Mouse (Mus musculus): ENCODE data around the gene Gm13694.
A peak's percentile ranks its signal among the peaks of the same experiment; 100 is the strongest.
"Not testable (repeated sequence)": the region's sequence is repeated elsewhere in the genome, so short reads cannot be mapped to it uniquely, and the experiment has no call there.

Gm13694 gene

DNA sequence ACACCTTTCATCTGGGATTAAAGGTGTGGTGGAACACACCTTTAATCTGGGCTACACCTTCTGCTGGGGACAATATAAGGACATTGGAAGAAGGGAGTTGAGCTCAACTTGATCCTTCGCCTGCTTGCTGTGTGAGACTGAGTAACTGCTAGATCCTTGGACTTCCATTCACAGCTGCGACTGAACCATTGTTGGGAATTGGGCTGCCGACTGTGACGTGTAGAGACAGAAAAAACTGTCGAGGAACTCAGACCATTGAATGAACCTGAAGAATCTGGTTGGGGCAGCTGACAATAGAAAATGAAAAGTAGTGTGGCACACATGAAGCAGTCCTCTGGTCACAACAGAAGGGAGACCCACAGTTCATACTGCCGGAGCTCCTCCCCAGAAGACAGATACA is at the start of gene Gm13694:
Gm13694 (plus strand) TSS at position 301 of the 400 bp plus-strand sequence.
- not testable (repeated sequence) for DNase-seq (ENCODE audit: low spot score)

DNA sequence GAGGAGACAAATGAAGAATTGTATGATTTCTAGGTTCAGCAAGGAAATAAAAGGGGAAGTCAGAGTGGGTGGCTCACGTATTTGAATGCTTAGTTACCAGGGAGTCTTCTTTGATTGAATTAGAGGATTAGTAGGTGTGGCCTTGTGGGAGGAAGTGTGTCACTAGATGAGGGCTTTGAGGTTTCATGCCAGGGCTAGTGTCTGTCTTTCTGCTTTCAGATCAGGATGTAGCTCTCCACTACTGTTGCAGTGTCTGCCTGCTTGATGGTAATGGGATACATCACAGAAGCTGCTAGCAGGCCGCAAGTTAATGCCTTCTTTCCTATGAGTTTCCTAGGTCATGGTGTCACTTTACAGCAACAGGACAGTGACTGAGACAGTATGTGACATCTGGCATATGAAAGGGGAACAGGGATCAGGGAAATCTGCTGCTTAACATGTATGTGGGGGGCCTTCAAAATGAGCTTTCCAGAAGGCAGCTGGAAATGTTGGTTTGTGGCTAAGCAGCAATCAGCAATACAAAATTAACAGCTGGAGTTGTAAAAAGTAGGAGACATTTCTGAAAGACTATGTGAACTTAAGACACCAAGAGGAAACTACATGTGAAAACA is 49.1 kb upstream of the Gm13694 start:
- DNase-seq (ENCODE audit: low spot score): no peak

DNA sequence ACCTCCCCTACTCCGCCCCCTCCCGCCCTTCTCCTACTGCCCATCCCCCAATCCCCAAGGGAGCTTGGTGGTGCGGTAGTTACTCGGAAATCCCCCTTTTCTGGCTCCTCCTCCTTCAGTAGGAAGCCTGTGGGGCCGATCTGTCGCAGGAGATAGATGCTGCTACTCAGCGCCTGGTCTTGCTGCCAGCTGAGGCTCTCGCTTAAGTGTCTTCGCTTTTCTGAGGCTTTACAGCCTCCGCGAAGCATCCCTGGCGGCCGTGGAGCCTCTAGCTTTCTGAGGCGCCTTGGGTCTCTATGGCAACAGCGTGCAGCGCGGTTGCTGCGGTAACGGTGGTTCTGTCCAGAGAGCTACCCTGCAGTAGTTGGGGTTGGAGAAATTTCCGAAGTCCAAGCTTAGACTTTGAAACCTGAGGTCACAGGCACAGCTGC is 37.8 kb upstream of the Gm13694 start, which contains the start of gene Zswim2:
Zswim2 (minus strand) TSS at position 298 of the 431 bp plus-strand sequence.
- peak; percentile 80 for DNase-seq (ENCODE audit: low spot score)

DNA sequence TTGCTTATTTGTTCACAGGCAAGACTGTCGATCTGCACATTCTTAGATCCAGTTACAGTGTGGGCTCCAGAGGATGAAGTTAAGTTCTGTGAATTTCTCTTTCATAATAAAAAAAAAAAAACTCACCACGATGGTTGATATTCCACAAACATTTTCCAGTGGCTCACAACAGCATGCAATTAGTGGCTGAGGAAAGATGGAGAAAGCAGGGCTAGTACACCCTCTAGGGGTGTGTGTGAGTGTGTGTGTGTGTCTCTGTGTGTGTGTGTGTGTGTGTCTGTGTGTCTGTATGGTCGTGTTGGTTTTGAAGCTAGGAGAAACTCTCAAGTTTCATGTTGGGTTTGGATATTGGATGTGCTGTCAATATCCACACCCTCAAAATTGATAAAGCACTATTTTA is 37.4 kb upstream of the Gm13694 start:
- DNase-seq (ENCODE audit: low spot score): no peak

DNA sequence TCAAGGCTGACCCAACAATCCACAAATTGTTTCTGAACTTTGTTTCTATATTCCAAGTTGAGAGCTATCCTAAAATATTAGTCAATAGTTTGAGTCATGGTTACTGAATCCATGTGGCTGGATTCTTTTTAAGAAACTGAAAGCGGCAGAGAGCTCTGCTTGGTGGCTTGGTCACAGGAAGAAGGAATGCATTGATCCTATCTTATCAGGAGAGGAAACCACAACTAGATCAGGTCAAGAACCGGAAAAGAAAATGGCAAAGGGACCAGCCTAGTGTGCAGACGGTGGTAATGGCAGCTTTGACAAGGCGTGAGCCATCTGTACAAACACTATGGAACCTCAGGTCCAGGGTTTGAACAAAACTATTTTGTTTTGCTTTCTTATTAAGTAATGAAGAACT is 36.9 kb upstream of the Gm13694 start:
- DNase-seq (ENCODE audit: low spot score): no peak

DNA sequence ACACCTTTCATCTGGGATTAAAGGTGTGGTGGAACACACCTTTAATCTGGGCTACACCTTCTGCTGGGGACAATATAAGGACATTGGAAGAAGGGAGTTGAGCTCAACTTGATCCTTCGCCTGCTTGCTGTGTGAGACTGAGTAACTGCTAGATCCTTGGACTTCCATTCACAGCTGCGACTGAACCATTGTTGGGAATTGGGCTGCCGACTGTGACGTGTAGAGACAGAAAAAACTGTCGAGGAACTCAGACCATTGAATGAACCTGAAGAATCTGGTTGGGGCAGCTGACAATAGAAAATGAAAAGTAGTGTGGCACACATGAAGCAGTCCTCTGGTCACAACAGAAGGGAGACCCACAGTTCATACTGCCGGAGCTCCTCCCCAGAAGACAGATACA is 23.3 kb upstream of the Gm13694 start, which contains the start of gene Gm13698:
Gm13698 (plus strand) TSS at position 301 of the 400 bp plus-strand sequence.
- not testable (repeated sequence) for DNase-seq (ENCODE audit: low spot score)

DNA sequence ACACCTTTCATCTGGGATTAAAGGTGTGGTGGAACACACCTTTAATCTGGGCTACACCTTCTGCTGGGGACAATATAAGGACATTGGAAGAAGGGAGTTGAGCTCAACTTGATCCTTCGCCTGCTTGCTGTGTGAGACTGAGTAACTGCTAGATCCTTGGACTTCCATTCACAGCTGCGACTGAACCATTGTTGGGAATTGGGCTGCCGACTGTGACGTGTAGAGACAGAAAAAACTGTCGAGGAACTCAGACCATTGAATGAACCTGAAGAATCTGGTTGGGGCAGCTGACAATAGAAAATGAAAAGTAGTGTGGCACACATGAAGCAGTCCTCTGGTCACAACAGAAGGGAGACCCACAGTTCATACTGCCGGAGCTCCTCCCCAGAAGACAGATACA is 17.5 kb upstream of the Gm13694 start, which contains the start of gene Gm13693:
Gm13693 (plus strand) TSS at position 301 of the 400 bp plus-strand sequence.
- DNase-seq (ENCODE audit: low spot score): not testable (repeated sequence)

DNA sequence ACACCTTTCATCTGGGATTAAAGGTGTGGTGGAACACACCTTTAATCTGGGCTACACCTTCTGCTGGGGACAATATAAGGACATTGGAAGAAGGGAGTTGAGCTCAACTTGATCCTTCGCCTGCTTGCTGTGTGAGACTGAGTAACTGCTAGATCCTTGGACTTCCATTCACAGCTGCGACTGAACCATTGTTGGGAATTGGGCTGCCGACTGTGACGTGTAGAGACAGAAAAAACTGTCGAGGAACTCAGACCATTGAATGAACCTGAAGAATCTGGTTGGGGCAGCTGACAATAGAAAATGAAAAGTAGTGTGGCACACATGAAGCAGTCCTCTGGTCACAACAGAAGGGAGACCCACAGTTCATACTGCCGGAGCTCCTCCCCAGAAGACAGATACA is 11.7 kb upstream of the Gm13694 start, which contains the start of gene Gm13695:
Gm13695 (plus strand) TSS at position 301 of the 400 bp plus-strand sequence.
- DNase-seq (ENCODE audit: low spot score): not testable (repeated sequence)

DNA sequence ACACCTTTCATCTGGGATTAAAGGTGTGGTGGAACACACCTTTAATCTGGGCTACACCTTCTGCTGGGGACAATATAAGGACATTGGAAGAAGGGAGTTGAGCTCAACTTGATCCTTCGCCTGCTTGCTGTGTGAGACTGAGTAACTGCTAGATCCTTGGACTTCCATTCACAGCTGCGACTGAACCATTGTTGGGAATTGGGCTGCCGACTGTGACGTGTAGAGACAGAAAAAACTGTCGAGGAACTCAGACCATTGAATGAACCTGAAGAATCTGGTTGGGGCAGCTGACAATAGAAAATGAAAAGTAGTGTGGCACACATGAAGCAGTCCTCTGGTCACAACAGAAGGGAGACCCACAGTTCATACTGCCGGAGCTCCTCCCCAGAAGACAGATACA is 5.9 kb upstream of the Gm13694 start, which contains the start of gene Gm13696:
Gm13696 (plus strand) TSS at position 301 of the 400 bp plus-strand sequence.
- not testable (repeated sequence) for DNase-seq (ENCODE audit: low spot score)

DNA sequence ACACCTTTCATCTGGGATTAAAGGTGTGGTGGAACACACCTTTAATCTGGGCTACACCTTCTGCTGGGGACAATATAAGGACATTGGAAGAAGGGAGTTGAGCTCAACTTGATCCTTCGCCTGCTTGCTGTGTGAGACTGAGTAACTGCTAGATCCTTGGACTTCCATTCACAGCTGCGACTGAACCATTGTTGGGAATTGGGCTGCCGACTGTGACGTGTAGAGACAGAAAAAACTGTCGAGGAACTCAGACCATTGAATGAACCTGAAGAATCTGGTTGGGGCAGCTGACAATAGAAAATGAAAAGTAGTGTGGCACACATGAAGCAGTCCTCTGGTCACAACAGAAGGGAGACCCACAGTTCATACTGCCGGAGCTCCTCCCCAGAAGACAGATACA is 5.7 kb downstream of the Gm13694 start, which contains the start of gene Gm13697:
Gm13697 (plus strand) TSS at position 301 of the 400 bp plus-strand sequence.
- not testable (repeated sequence) for DNase-seq (ENCODE audit: low spot score)

DNA sequence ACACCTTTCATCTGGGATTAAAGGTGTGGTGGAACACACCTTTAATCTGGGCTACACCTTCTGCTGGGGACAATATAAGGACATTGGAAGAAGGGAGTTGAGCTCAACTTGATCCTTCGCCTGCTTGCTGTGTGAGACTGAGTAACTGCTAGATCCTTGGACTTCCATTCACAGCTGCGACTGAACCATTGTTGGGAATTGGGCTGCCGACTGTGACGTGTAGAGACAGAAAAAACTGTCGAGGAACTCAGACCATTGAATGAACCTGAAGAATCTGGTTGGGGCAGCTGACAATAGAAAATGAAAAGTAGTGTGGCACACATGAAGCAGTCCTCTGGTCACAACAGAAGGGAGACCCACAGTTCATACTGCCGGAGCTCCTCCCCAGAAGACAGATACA is 11.5 kb downstream of the Gm13694 start, which contains the start of gene Gm13691:
Gm13691 (plus strand) TSS at position 301 of the 400 bp plus-strand sequence.
- not testable (repeated sequence) for DNase-seq (ENCODE audit: low spot score)

DNA sequence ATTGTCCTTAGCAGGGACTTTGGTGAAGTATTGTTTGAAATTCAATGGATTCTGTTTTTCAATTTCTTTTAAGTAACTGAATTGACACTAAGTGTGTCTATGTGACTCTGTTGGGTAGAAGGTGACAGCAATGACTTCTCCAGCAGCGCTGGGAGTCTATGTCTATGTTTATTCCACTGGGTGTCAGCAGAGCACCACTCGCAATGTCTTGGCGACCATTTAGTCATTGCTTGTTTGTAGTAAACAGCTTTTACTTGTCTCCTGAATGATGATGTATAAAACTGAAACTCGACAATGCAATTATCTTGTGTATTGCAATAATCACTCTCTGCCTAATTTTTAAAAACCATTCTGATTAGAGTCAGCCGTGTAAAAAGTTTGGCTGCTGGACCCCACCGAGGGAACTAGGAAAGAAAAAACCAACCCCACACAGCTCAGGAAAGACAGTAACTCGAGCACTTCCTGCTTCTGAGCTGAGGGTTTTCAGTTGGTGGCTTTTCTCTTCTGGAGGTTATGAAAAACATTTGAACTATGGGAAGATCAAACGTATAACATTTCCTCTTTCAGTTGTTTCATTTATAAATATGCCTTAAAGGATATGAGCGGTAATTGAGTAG is 15.0 kb downstream of the Gm13694 start:
- not testable (repeated sequence) for DNase-seq (ENCODE audit: low spot score)

DNA sequence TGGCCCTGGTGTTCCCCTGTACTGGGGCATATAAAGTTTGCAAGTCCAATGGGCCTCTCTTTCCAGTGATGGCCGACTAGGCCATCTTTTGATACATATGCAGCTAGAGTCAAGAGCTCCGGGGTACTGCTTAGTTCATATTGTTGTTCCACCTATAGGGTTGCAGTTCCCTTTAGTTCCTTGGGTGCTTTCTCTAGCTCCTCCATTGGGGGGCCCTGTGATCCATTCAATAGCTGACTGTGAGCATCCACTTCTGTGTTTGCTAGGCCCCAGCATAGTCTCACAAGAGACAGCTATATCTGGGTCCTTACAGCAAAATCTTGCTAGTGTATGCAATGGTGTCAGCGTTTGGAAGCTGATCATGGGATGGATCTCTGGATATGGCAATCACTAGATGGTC is 15.8 kb downstream of the Gm13694 start:
- DNase-seq (ENCODE audit: low spot score): not testable (repeated sequence)

DNA sequence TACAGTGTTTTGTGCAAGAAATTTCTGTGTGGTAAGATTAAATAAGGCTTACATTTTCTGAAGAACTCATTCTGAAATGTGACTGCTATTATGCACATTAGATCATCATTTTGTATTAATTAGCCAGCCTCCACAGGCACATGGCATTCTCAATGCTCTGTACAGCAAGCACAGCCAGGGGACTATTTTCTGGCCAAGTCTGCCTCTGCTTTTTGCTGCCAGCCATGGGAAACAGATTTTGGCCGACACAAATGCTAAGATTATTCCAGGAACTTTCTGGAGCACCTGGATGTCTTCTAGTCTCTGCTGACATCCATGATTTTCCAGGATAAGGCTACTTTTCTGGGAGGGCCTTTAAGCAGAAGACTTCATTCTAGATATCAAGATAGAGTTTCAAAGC is 30.2 kb downstream of the Gm13694 start:
- DNase-seq (ENCODE audit: low spot score): no peak

DNA sequence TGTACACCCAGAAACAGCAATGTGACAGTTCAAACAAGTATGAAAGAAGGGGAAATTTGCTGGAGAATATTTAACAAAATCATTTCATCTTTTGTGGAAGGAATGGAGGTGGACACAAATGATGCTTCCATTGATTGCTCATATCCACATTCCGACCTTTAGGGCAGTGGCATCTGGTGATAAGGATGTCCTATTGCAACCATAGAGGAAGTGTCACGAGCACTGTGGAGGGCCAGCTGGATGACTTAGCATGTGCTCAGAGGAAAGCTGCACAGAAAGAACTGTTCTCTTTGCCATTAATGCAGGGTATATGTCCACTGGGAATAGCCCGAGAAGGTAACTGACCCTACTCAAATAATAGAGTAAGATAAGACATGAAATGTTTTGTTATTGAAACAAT is 31.1 kb downstream of the Gm13694 start:
- no peak for DNase-seq (ENCODE audit: low spot score)

DNA sequence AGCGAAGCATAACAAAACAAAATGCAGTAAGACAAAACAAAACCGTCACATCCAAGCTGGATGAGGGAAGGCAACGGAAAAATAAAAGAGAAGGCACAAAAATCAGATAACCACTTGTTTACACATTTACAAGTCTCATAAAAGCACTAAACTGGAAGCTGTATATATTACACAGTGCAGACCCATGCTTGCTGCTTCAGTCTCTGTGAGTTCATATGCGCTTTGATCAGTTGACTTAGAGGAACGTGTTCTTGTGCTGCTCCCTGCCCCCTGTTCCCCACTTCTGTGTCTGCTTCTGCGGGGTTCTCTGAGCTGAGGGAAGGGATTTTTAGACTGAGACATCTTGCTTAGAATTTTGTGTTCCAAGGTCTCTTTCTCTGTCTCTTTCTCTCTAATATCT is 35.8 kb downstream of the Gm13694 start:
- no peak for DNase-seq (ENCODE audit: low spot score)

DNA sequence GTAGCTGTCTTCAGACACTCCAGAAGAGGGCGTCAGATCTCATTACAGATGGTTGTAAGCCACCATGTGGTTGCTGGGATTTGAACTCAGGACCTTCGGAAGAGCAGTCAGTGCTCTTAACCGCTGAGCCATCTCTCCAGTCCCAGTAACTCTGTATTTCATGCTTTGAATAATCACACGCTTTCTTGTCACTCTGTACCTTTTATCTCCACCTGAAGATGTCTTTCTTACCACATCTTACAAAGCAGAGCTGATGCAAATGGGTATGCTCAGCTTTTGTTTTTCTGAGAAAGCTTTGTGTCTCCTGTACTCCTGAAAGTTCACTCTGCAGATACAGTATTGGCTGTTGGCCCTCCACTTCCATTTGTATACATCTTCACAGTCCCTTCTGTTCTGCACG is 37.6 kb downstream of the Gm13694 start:
- not testable (repeated sequence) for DNase-seq (ENCODE audit: low spot score)

DNA sequence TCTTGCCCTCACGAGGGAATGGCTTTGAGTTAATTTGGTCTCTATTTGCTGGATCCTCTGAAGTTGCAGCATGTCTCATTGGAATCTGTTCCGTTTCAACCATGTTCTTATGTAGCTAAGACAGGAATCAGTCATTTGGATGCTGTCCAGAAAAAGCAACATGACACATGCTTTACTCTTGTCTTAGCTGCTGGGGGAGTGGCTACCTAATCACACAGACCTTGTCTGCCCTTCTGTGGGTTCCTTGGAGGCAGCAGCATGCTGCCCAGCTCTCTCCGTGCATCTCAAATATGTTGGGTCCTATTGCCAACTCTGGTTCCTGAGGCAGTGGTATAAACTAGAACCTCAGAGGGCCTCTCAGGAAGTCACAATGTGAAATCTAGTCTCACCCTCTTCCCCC is 39.6 kb downstream of the Gm13694 start:
- DNase-seq (ENCODE audit: low spot score): no peak

DNA sequence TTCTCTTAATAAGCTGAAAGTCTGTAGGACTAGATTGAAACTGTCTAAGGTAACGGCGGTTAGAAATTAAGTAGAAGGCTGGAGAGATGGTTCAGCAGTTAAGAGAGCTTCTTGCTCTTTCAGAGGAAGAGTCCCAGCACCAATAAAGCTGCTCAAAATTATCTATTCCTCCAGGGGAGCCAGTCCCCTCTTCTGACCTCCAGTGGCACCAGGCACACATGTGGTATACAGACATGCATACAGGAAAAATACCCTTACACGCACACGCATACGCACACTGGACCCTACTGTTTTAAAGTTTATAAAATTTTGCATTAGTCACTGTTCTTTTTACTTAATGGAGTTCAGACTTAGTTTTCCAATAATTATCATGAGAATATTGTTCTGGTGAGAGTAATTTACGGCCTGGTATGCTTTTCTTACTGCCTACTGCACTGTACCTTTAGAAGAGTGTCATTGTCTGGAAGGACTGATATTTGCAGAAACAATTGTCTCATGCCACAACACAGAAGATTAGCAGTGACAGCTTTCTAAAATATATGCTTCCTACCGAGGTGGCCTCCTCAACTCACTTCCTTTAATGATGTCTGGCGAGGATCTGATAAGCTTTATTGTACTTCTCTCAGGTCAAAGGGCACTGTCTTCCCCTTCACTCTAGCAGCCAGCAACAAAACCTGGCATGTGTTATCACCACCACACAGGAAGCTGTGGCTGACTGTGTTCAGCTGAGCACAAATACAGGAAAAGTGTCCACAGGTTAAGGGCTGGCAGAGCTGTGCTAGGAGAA is 41.0 kb downstream of the Gm13694 start:
- no peak for DNase-seq (ENCODE audit: low spot score)

DNA sequence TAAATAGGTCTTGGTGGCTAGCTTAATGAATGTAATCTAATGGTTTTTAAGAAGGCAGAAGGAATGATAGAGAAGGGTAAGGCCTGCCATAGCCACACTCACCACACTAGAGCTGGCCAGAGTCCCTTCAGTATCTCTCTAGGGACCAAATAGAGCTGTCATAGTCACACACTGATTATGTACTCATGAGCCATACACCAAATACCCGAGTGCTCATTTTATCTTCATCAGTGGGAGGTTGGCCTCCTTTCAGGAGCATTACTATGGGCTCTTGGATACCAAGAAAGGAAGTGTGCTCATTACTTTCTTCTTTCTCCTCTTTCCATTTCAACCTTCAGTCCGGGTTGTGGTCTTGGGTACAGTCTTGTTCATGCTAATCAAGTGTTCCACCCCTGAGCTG is 43.2 kb downstream of the Gm13694 start:
- no peak for DNase-seq (ENCODE audit: low spot score)

DNA sequence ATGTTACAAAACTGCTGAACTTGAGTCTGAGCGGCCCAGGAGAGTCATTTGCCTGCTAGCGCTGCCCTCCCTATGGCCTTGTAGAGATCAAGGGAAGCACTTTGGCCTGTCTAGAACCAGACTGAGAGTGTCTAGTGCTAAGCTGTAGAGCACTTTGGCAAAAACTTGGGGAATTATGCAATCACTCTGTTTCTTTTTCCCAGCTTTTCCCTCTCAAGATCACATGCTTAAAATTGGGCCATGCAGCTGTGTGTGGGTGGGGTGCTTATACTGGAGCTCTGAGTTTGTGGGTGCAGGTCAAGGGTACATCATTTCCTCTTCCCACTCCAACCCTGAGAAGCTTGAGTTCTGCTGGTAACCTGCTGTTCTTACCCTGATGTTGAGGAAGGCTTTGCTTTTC is 44.2 kb downstream of the Gm13694 start:
- DNase-seq (ENCODE audit: low spot score): peak; percentile 38

DNA sequence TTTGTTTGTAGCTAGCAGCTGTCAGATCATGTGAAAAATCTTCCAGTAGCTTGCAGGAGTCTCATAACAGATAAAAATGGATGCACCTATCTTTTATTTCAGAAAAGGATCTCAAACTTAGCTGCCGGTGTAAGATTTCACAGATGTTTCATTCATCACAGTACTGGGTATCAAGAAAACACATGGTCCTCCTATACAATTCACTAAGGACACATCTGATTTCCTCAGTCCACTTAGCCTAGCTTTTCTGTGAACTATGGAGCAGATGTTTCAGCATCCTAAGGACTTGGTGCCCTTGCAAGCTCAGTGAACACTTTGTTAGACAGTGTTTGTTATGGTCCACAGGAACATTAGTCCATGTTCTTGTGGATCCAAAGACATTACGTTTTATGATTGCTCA is 44.6 kb downstream of the Gm13694 start:
- no peak for DNase-seq (ENCODE audit: low spot score)

Measured in left cerebral cortex, adult 11 months (tissue).